Mouse (Mus musculus): ENCODE measurements at regions not wholly inside any gene's neighbourhood (a gene's known extent, or its start where the extent isn't known, plus 50 kb on each side); places are given as distances from the start of the nearest gene placed in this dataset.

DNA sequence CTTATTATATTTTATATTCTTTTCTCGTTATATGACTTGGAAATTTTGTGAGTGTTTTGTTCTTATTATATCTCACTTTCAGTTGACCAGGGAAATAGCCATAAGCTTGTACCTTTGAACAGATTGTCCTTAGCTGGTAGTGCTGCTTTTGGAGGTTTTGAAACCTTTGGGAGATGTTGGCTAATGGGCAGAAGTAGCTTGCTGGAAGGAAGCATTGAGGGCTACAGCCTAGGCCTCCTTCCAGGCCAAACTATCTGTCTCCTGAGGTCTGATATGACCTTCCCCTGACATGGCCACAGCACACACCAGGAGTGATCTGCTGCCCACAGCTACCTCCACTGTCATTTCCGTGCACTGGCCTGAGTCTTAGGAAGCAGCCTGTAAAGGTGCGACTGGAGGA is 56.8 kb downstream of the Cdkn2c start:
- no peak for DNase-seq

DNA sequence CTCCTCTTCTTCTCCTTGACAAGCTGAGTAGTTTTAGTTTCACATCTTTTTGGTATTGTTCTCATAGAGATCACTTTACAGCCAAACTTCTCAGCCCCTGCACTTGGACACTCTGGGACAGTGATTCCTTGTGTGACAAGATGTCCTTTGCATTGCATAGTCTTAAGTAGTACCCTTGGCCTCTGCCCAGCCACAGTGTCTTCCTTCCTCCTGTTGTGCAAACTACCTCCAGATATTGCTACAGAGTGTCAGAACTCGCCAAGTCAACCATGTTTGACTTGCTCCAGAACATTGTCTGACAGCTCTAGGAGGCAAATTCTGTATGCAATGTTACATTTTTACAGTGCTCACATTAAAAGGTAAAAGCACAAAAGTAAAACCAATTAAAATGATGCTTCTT is 57.2 kb downstream of the Cdkn2c start:
- no peak for DNase-seq

GRCm38 (mm10) chr4:109589760-109590312 is 58.7 kb upstream of the 4930522H14Rik start:
- no peak for DNase-seq

- peak; percentile 88 for DNase-seq
These were observed 52.2 kb upstream of the 4930522H14Rik start for GRCm38 (mm10) chr4:109583185-109583786.

- DNase-seq, result no peak
These were observed 51.4 kb upstream of the 4930522H14Rik start for GRCm38 (mm10) chr4:109582523-109582922.

Data from kidney, adult 9 months (tissue).